Mouse (Mus musculus) limb, embryonic 13.5 days (tissue): Measurements from ENCODE around the gene Dgkb. TPM values are rescaled to one million over a fixed set of nuclear protein-coding genes. Genes with fewer than 3 reads are reported as not detected.
A peak's percentile ranks its signal among the peaks of the same experiment; 100 is the strongest.

Source experiments
- ATAC-seq: fragments of 200-750 bp; cut with Nextera tagmentation; 2 replicates; pipeline ENCODE4 v1.8.0; 2017; ENCODE audit warnings: low read depth, moderate number of reproducible peaks, moderate TSS enrichment; ENCODE audit not compliant: low FRiP score
- H3K27ac ChIP-seq: fragments of 300-500 bp; sonication (generic); 2 replicates; pipeline ENCODE4 v1.5.1; 2015; ENCODE audit warnings: inconsistent platforms, mild to moderate bottlenecking, moderate library complexity
- H3K27me3 ChIP-seq: fragments of 300-500 bp; sonication (generic); 2 replicates; pipeline ENCODE4 v1.6.1; 2015; ENCODE audit warnings: mild to moderate bottlenecking, inconsistent platforms
- H3K36me3 ChIP-seq: fragments of 300-500 bp; sonication (generic); 2 replicates; pipeline ENCODE4 v1.6.1; 2015; ENCODE audit warnings: inconsistent platforms, mild to moderate bottlenecking, moderate library complexity
- H3K4me1 ChIP-seq: fragments of 300-500 bp; sonication (generic); 2 replicates; pipeline ENCODE4 v1.6.1; 2015; ENCODE audit warnings: inconsistent platforms
- H3K4me2 ChIP-seq: fragments of 300-500 bp; sonication (generic); replicated peaks from 2 replicates; pipeline ENCODE4 v1.6.1; 2015; ENCODE audit warnings: inconsistent platforms, mild to moderate bottlenecking, moderate library complexity
- H3K4me3 ChIP-seq: fragments of 300-500 bp; sonication (generic); 2 replicates; pipeline ENCODE4 v1.5.1; 2015; ENCODE audit warnings: moderate library complexity, mild to moderate bottlenecking, inconsistent platforms
- H3K9ac ChIP-seq: fragments of 300-500 bp; sonication (generic); 2 replicates; pipeline ENCODE4 v1.6.1; 2015; ENCODE audit warnings: mild to moderate bottlenecking, inconsistent platforms
- H3K9me3 ChIP-seq: fragments of 300-500 bp; sonication (generic); 2 replicates; pipeline ENCODE4 v1.6.1; 2016; ENCODE audit warnings: inconsistent platforms
- WGBS: fragments of 180-500 bp; shearing (Covaris S2); methylation state at CpG from one replicate; pipeline ENCODE4 v1.1.7; 2015; 5-methylcytosine and 5-hydroxymethylcytosine counted together
- polyA plus RNA-seq: library from polyadenylated mRNA; unstranded; fragments of >200 nt; fragmentation: Nextera tagmentation; extraction: Ambion mirVana; gene quantifications from 2 replicates; pipeline ENCODE4 v1.2.1, GENCODE M21; 2015

Gene Dgkb
- polyA plus RNA-seq, 1 experiment from 2014 or later, result 1.0 TPM

- H3K27me3 ChIP-seq, result no peaks in the 10 kb centered on the region
- no peak for ATAC-seq
- 56% methylated on average over 14 of the region's 14 CpGs for WGBS
- H3K4me1 ChIP-seq, result no peaks in the 10 kb centered on the region
- no peak overlapping the region for H3K4me3 ChIP-seq
- no peaks in the 10 kb centered on the region for H3K36me3 ChIP-seq
- H3K9ac ChIP-seq, result no peak overlapping the region
- no peak overlapping the region for H3K27ac ChIP-seq
- H3K4me2 ChIP-seq, result no peak overlapping the region
- H3K9me3 ChIP-seq, result no peaks in the 10 kb centered on the region
These were observed 580.3 kb downstream of the Dgkb start for GRCm38 (mm10) chr12:38397754-38398312.

- no peak for ATAC-seq
- Histone ChIP-seq H3K4me3 (no peak overlapping the region), H3K27ac (no peak overlapping the region), H3K4me2 (no peak overlapping the region), H3K27me3 (no peaks in the 10 kb centered on the region), H3K9me3 (no peaks in the 10 kb centered on the region), H3K4me1 (no peaks in the 10 kb centered on the region), H3K36me3 (no peaks in the 10 kb centered on the region), H3K9ac (no peak overlapping the region)
- WGBS, result 82% methylated on average over 4 of the region's 4 CpGs
These were observed 582.6 kb downstream of the Dgkb start for GRCm38 (mm10) chr12:38400089-38400488.

- H3K9ac ChIP-seq, result no peak overlapping the region
- no peaks in the 10 kb centered on the region for H3K27me3 ChIP-seq
- H3K4me3 ChIP-seq, result no peak overlapping the region
- no peak overlapping the region for H3K4me2 ChIP-seq
- H3K4me1 ChIP-seq, result no peaks in the 10 kb centered on the region
- H3K9me3 ChIP-seq, result no peaks in the 10 kb centered on the region
- ATAC-seq, result no peak
- WGBS, result 60% methylated on average over 10 of the region's 10 CpGs
- no peak overlapping the region for H3K27ac ChIP-seq
- H3K36me3 ChIP-seq, result no peaks in the 10 kb centered on the region
These were observed 618.0 kb downstream of the Dgkb start for GRCm38 (mm10) chr12:38435364-38436130.

- Histone ChIP-seq H3K27me3 (no peaks in the 10 kb centered on the region), H3K4me3 (no peak overlapping the region), H3K4me1 (no peaks in the 10 kb centered on the region), H3K4me2 (no peak overlapping the region), H3K36me3 (no peaks in the 10 kb centered on the region), H3K9ac (no peak overlapping the region), H3K27ac (no peak overlapping the region), H3K9me3 (no peaks in the 10 kb centered on the region)
- WGBS, result 60% methylated on average over 1 of the region's 1 CpGs
- no peak for ATAC-seq
These were observed 618.6 kb downstream of the Dgkb start for GRCm38 (mm10) chr12:38436131-38436436.

GRCm38 (mm10) chr12:38450323-38451087 is 633.0 kb downstream of the Dgkb start:
- no peak overlapping the region for H3K27ac ChIP-seq
- H3K36me3 ChIP-seq, result no peaks in the 10 kb centered on the region
- H3K4me2 ChIP-seq, result no peak overlapping the region
- 75% methylated on average over 7 of the region's 7 CpGs for WGBS
- H3K4me1 ChIP-seq, result no peaks in the 10 kb centered on the region
- H3K27me3 ChIP-seq, result no peaks in the 10 kb centered on the region
- no peak for ATAC-seq
- H3K9ac ChIP-seq, result no peak overlapping the region
- H3K4me3 ChIP-seq, result no peak overlapping the region
- H3K9me3 ChIP-seq, result no peaks in the 10 kb centered on the region

- Histone ChIP-seq H3K27ac (no peak overlapping the region), H3K4me1 (no peaks in the 10 kb centered on the region), H3K9ac (no peak overlapping the region), H3K27me3 (no peaks in the 10 kb centered on the region), H3K4me3 (no peak overlapping the region), H3K36me3 (no peaks in the 10 kb centered on the region), H3K9me3 (no peaks in the 10 kb centered on the region), H3K4me2 (no peak overlapping the region)
- no peak for ATAC-seq
- 83% methylated on average over 3 of the region's 3 CpGs for WGBS
These were observed 634.2 kb downstream of the Dgkb start for GRCm38 (mm10) chr12:38451677-38452076.

- no peaks in the 10 kb centered on the region for H3K4me1 ChIP-seq
- H3K9me3 ChIP-seq, result no peaks in the 10 kb centered on the region
- no peak overlapping the region for H3K27ac ChIP-seq
- no peaks in the 10 kb centered on the region for H3K27me3 ChIP-seq
- no peak overlapping the region for H3K9ac ChIP-seq
- ATAC-seq, result no peak
- H3K4me2 ChIP-seq, result no peak overlapping the region
- no peak overlapping the region for H3K4me3 ChIP-seq
- no peaks in the 10 kb centered on the region for H3K36me3 ChIP-seq
These were observed 650.7 kb downstream of the Dgkb start for GRCm38 (mm10) chr12:38468191-38468590.

- H3K27me3 ChIP-seq, result no peaks in the 10 kb centered on the region
- H3K4me1 ChIP-seq, result no peaks in the 10 kb centered on the region
- no peak overlapping the region for H3K9ac ChIP-seq
- H3K9me3 ChIP-seq, result no peaks in the 10 kb centered on the region
- H3K4me3 ChIP-seq, result no peak overlapping the region
- H3K4me2 ChIP-seq, result no peak overlapping the region
- no peaks in the 10 kb centered on the region for H3K36me3 ChIP-seq
- H3K27ac ChIP-seq, result no peak overlapping the region
- ATAC-seq, result no peak
These were observed 651.1 kb downstream of the Dgkb start for GRCm38 (mm10) chr12:38468605-38469004.

- Histone ChIP-seq H3K9ac (no peak overlapping the region), H3K4me2 (no peak overlapping the region), H3K36me3 (no peaks in the 10 kb centered on the region), H3K4me3 (no peak overlapping the region), H3K27me3 (no peaks in the 10 kb centered on the region), H3K27ac (no peak overlapping the region), H3K4me1 (no peaks in the 10 kb centered on the region), H3K9me3 (no peaks in the 10 kb centered on the region)
- ATAC-seq, result no peak
- 91% methylated on average over 2 of the region's 2 CpGs for WGBS
These were observed 679.7 kb downstream of the Dgkb start for GRCm38 (mm10) chr12:38497229-38497628.

GRCm38 (mm10) chr12:38500931-38501330 is 683.4 kb downstream of the Dgkb start:
- no peaks in the 10 kb centered on the region for H3K9me3 ChIP-seq
- ATAC-seq, result no peak
- no peaks in the 10 kb centered on the region for H3K27me3 ChIP-seq
- H3K9ac ChIP-seq, result no peak overlapping the region
- no peaks in the 10 kb centered on the region for H3K36me3 ChIP-seq
- no peak overlapping the region for H3K4me3 ChIP-seq
- no peak overlapping the region for H3K27ac ChIP-seq
- WGBS, result 28% methylated on average over 3 of the region's 3 CpGs
- H3K4me1 ChIP-seq, result no peaks in the 10 kb centered on the region
- no peak overlapping the region for H3K4me2 ChIP-seq

GRCm38 (mm10) chr12:38508195-38508594 is 690.7 kb downstream of the Dgkb start:
- 71% methylated on average over 1 of the region's 1 CpGs for WGBS
- Histone ChIP-seq H3K4me2 (no peak overlapping the region), H3K36me3 (no peaks in the 10 kb centered on the region), H3K27me3 (no peaks in the 10 kb centered on the region), H3K9me3 (no peaks in the 10 kb centered on the region), H3K9ac (no peak overlapping the region), H3K4me3 (no peak overlapping the region), H3K4me1 (no peaks in the 10 kb centered on the region), H3K27ac (no peak overlapping the region)
- ATAC-seq, result no peak

GRCm38 (mm10) chr12:38545431-38545830 is 727.9 kb downstream of the Dgkb start:
- H3K4me3 ChIP-seq, result no peak overlapping the region
- ATAC-seq, result peak; percentile 64; the same call in 1 of the 2 replicates

More at GRCm38 (mm10) chr12:38545431-38545830, 727.9 kb downstream of the Dgkb start:
- Histone ChIP-seq H3K27ac (0 out of 2 replicates have a peak overlapping the region, but pooled peaks have one; percentile 28), H3K4me2 (no peak overlapping the region), H3K27me3 (no peaks in the 10 kb centered on the region), H3K36me3 (no peaks in the 10 kb centered on the region), H3K9ac (no peak overlapping the region), H3K4me1 (peaks cover 5% of the 10 kb centered on the region; the same call in 1 of the 2 replicates), H3K9me3 (no peaks in the 10 kb centered on the region)
- 41% methylated on average over 4 of the region's 4 CpGs for WGBS
